Mouse (Mus musculus) megakaryocyte, embryonic 14.5 days (primary cell): Measurements from ENCODE around the gene Dph2. TPM values are rescaled to one million over a fixed set of nuclear protein-coding genes. Genes with fewer than 3 reads are reported as not detected.
A peak's percentile ranks its signal among the peaks of the same experiment; 100 is the strongest.

Experiments used
- H3K27me3 ChIP-seq: replicated peaks from 2 replicates; pipeline ENCODE3; 2012; ENCODE audit warnings: inconsistent platforms
- H3K36me3 ChIP-seq: replicated peaks from 2 replicates; pipeline ENCODE3; 2012; ENCODE audit warnings: low read length, inconsistent platforms, mixed read lengths
- H3K4me1 ChIP-seq: 2 replicates; pipeline ENCODE4 v1.6.1; 2012; ENCODE audit warnings: inconsistent platforms
- H3K4me3 ChIP-seq: replicated peaks from 2 replicates; pipeline ENCODE3; 2012; ENCODE audit warnings: moderate library complexity, mild to moderate bottlenecking, inconsistent platforms
- H3K9me3 ChIP-seq: 2 replicates; pipeline ENCODE4 v1.6.1; 2012; ENCODE audit warnings: inconsistent platforms
- FLI1 ChIP-seq: IDR thresholded peaks from 2 replicates; pipeline ENCODE4 v1.6.1; 2012; ENCODE audit warnings: low read length, inconsistent platforms, mixed read lengths
- GATA1 ChIP-seq: IDR thresholded peaks from 3 replicates; pipeline ENCODE4 v1.6.1; 2012; ENCODE audit warnings: mixed read lengths, low read length, inconsistent platforms, borderline replicate concordance
- polyA plus RNA-seq: library from polyadenylated mRNA; stranded (reverse); fragments of >175 nt; gene quantifications from 2 replicates; pipeline ENCODE4 v1.2.3, GENCODE M21; 2012; ENCODE audit warnings: low replicate concordance; ENCODE audit not compliant: insufficient read depth

Dph2 gene
- polyA plus RNA-seq, 1 experiment, result 3.1 TPM

GRCm38 (mm10) chr4:117862823-117863222 lies 29.0 kb downstream of the Dph2 start:
- no peaks in the 10 kb centered on the region for H3K9me3 ChIP-seq
- TF ChIP-seq GATA1 (no peak), FLI1 (no peak)
- H3K4me1 ChIP-seq, result peaks cover 19% of the 10 kb centered on the region
- H3K27me3 ChIP-seq, result peaks cover 76% of the 10 kb centered on the region
- H3K4me3 ChIP-seq, result peak overlapping the region; percentile 23
- H3K36me3 ChIP-seq, result no peaks in the 10 kb centered on the region

DNA sequence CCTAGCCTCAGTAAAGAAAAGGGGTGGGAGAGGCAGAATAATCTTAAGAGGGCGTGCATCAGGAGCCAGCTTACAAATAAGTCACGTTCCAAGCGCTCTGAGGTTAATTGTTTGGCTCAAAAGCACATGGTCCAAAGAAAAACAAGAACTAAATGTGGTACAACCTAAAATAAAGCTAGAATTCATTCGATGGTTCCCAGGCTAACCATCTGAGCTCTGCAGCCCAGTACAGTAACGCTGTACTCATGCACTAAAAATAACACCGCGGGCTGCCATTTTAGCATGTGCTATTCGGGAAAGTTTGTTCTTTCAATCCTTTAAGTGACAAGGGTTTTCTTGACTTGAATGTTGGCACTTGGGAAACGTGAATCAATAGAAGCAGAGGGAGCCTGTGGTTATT lies 31.3 kb downstream of the Dph2 start:
- Histone ChIP-seq H3K27me3 (peaks cover 75% of the 10 kb centered on the region), H3K36me3 (peaks cover 9% of the 10 kb centered on the region), H3K4me1 (peaks cover 18% of the 10 kb centered on the region), H3K9me3 (no peaks in the 10 kb centered on the region), H3K4me3 (no peak overlapping the region)
- TF ChIP-seq GATA1 (no peak), FLI1 (no peak)

DNA sequence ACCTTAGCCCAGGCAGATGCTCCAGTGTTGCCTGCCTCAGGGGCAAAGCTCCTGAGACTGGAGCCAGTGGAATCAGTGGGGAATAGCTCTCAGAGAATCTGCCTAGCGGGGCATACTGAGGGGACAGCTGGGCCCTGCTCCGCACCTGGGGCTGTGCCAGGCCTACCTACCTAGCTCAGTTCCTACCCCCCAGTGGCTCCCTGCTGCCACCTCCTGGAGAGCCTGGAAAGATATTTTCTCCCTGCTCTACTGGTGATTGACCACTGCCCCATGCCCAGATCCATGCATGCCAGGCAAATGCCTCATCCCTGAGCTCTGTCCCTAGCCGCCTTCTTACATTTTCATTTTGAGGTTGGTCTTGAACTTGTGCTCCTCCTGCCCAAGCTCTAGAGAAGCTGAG lies 33.0 kb downstream of the Dph2 start:
- Histone ChIP-seq H3K27me3 (peaks cover 78% of the 10 kb centered on the region), H3K4me1 (peaks cover 24% of the 10 kb centered on the region), H3K36me3 (peaks cover 9% of the 10 kb centered on the region), H3K9me3 (no peaks in the 10 kb centered on the region), H3K4me3 (no peak overlapping the region)
- no peak for TF ChIP-seq GATA1
- no peak for TF ChIP-seq FLI1

- Histone ChIP-seq H3K4me3 (no peak overlapping the region), H3K4me1 (peaks cover 10% of the 10 kb centered on the region; the same call in 1 of the 2 replicates), H3K27me3 (peaks cover 74% of the 10 kb centered on the region), H3K9me3 (no peaks in the 10 kb centered on the region), H3K36me3 (peaks cover 9% of the 10 kb centered on the region)
- TF ChIP-seq FLI1 (no peak), GATA1 (no peak)
Measured at GRCm38 (mm10) chr4:117855146-117855545, 36.7 kb downstream of the Dph2 start.

DNA sequence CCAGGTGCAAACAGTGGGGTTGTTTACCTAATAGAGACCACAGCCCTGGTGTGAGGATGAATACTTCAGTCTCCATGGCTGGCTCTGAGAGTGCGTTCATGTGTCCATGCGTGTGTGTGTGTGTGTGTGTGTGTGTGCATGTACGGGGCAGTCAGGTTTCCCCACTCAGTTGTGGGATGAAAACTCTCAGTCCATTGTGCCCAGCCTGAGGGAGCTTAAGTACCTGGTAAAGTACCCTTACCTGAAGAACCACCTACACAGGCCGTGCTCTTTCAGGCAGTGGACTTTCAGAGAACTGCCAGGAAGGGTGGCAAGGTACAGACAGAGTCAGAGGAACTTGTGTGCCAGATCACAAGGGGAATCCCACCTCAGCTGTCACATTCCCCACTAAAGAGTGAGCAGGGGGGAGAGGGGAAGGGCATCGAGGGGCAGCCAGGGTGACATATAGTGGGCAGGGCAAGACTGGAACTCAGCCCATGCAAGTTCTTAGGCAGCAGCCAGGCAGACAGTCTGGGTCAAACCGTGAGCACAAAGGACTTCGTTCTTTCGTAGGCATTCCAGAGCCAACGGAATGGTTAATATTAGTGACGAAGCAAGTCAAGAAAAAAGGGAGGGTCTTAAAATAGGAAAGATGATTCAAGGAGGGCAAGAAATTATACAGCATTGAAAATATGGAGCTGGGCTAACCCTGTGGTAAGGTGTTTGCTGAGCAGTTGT lies 39.5 kb downstream of the Dph2 start:
- H3K4me1 ChIP-seq, result peaks cover 10% of the 10 kb centered on the region; the same call in 1 of the 2 replicates
- TF ChIP-seq GATA1, result no peak
- no peak for TF ChIP-seq FLI1
- H3K4me3 ChIP-seq, result no peak overlapping the region
- peaks cover 78% of the 10 kb centered on the region for H3K27me3 ChIP-seq
- peaks cover 8% of the 10 kb centered on the region for H3K36me3 ChIP-seq
- no peaks in the 10 kb centered on the region for H3K9me3 ChIP-seq

DNA sequence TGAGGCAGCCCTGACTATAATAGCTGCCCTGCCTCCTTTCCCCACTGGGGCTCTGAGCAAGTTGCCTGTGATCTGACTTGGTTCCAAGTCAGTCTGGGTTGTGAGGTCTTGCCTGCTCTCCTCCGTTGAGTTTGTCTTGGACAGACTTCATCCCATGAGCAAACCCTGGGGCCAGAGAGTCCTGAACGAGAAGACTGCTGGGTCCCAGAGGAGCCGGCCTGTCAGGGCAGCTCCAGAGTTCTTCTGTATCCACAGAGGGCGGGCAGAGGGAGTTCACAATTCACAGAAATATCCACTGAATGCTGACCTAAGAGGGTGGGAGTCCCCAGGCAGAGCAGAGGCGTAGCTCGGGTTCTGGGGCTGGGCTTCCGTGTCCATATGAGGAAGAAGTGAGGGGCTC lies 41.0 kb downstream of the Dph2 start:
- no peak for TF ChIP-seq FLI1
- TF ChIP-seq GATA1, result no peak
- H3K4me1 ChIP-seq, result peaks cover 9% of the 10 kb centered on the region; the same call in 1 of the 2 replicates
- peaks cover 77% of the 10 kb centered on the region for H3K27me3 ChIP-seq
- H3K9me3 ChIP-seq, result no peaks in the 10 kb centered on the region
- H3K4me3 ChIP-seq, result no peak overlapping the region
- peaks cover 3% of the 10 kb centered on the region for H3K36me3 ChIP-seq

DNA sequence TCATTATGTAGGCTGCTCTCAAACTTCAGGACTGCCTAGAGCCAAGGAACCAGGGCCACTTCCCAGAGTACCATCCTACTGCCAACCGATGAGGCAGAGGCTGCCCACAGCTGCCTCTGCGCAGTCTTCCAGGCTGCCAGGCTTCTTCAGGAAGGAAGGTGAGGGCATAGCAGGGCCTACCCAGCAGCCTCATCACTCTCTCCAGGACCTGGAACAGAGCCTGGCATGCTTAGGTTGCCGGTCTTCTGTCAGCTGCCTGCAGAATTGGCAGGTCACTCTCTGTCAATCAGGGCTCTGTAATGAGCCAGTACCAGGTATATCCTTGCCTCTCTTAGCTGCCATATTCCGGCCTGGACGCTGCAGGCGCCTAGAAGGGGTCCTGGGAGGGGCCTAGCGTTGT lies 41.7 kb downstream of the Dph2 start:
- peaks cover 3% of the 10 kb centered on the region; the same call in 1 of the 2 replicates for H3K4me1 ChIP-seq

DNA sequence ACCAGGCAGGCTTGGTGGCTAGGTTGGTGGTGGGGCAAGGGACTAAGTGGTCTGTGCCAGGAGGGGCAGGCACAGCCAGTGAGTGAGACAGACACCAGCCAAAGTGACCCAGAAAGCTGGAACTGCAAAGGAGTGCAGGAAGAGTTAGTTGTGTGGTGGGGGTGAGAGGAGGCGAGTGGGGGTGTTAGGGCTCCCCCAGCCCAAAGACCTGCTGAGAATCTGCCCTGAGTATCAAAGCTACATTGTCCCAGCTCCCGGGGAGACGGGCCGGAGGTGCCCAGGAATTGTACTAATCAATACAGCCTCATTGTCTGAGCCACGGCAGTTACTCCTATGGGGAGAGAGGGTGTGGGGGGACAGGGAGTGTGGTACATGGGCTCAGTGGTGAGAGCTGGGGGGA lies 42.3 kb downstream of the Dph2 start:
- no peak overlapping the region for H3K4me3 ChIP-seq
- H3K36me3 ChIP-seq, result peaks cover 4% of the 10 kb centered on the region
- no peak for TF ChIP-seq GATA1
- H3K27me3 ChIP-seq, result peaks cover 75% of the 10 kb centered on the region
- no peaks in the 10 kb centered on the region for H3K4me1 ChIP-seq
- no peaks in the 10 kb centered on the region for H3K9me3 ChIP-seq

More for the DNA sequence above, 41.7 kb downstream of the Dph2 start:
- TF ChIP-seq FLI1 (no peak), GATA1 (no peak)
- Histone ChIP-seq H3K4me3 (no peak overlapping the region), H3K36me3 (peaks cover 4% of the 10 kb centered on the region), H3K27me3 (peaks cover 75% of the 10 kb centered on the region), H3K9me3 (no peaks in the 10 kb centered on the region)

- TF ChIP-seq FLI1, result no peak
- TF ChIP-seq GATA1, result no peak
- peaks cover 4% of the 10 kb centered on the region for H3K36me3 ChIP-seq
- no peaks in the 10 kb centered on the region for H3K9me3 ChIP-seq
- peaks cover 75% of the 10 kb centered on the region for H3K27me3 ChIP-seq
- no peaks in the 10 kb centered on the region for H3K4me1 ChIP-seq
- H3K4me3 ChIP-seq, result no peak overlapping the region
Measured at GRCm38 (mm10) chr4:117849063-117849462, 42.8 kb downstream of the Dph2 start.

GRCm38 (mm10) chr4:117847011-117847410 lies 44.8 kb downstream of the Dph2 start:
- H3K4me1 ChIP-seq, result no peaks in the 10 kb centered on the region
- peaks cover 71% of the 10 kb centered on the region for H3K27me3 ChIP-seq
- peaks cover 4% of the 10 kb centered on the region for H3K36me3 ChIP-seq
- no peak for TF ChIP-seq GATA1
- no peak for TF ChIP-seq FLI1
- no peaks in the 10 kb centered on the region for H3K9me3 ChIP-seq
- no peak overlapping the region for H3K4me3 ChIP-seq

- TF ChIP-seq FLI1 (no peak), GATA1 (no peak)
- Histone ChIP-seq H3K27me3 (peaks cover 76% of the 10 kb centered on the region), H3K4me3 (no peak overlapping the region), H3K4me1 (no peaks in the 10 kb centered on the region), H3K36me3 (peaks cover 4% of the 10 kb centered on the region), H3K9me3 (no peaks in the 10 kb centered on the region)
Measured at GRCm38 (mm10) chr4:117846261-117846660, 45.6 kb downstream of the Dph2 start.
